Mouse (Mus musculus) kidney, adult 11 months (tissue): Measurements from ENCODE around the gene Gm47959.

Experiments used
- DNase-seq: peaks from one replicate; pipeline ENCODE4 v3.0.0; 2022

Gene Gm47959

DNA sequence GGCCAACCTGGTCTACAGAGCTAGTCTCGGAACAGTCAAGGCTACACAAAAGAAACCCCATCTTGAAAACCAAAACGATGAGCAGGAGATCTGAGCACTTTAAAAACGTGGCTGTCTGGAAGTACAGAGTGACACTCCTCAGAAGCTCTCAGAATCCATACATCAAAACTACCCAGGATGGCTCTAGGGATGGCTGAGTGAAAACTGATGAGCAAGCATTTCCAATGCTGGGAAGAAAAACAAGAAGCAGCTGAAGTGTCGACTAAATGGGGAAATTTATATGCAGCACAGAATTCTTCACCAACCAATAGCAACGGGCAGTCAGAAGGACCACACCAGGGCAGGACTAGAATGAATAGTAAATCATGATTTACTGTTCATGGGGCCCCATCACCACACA is 34.2 kb downstream of the Gm47959 start:
- no peak for DNase-seq

DNA sequence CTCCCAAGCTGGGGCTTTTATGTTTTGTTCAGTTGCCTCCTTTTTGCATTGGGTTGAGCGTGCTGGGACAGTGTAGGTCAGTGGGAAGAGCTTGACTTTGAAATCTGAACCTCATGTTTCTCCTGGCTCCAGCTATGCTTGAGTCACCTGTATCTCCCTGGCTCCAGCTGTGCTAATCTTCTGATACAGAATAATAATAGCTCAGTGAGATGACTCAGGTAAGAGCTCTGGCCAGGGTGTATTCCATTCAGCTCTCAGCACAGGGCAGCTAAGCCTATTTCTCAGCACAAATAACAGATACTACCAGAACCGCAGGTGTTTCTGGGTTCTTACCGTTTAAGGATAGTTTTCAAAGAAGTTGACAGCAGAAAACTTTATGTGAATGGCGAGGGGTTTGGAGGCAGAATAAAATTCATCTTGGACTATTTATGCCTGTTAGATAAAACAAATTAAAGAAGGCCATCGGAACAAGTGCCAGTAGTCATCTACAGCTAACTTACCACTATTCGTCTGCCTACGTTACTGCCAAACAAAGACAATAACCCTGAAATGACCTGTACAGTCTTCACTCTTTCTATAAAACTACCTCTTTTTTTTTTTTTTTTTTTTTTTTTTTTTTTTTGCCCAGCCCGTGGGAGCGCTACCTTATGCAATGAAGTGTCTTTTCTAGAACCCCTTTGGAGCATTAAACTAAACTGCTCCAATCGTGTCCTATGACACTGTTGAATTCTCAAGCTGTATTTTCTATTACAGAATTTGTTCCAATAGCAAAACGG is 36.7 kb downstream of the Gm47959 start:
- DNase-seq: no peak

DNA sequence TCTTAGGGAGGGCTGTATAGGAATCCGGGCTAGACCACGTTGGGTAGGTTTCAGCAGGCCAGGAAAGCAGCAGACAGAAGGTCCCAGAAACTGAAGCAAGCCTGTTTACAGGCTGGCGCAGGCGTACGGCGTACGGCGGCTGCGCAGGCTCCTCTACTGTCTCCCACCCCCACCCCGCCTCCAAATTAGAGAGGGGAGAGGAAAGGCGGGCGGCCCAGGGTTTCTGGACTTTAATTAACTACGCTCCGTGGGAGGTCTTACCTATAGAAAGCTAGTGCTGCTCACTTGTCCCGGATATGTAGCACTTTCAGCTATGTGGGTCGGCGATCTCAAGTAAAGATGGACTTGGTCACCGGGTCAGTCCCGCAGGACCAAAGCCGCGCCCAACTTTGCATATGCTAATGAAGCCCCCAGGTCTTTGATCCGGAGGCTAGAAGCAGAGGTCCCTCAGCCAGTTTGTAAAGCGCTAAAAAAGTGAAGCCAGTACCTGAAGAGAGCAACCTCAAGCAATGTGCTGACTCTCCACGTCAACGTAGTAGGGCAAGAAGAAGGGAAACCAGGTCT is 37.8 kb downstream of the Gm47959 start, which contains the start of gene Slc19a3:
Slc19a3 (minus strand) TSS at position 340 of the 564 bp plus-strand sequence.
- peak; percentile 54 for DNase-seq

DNA sequence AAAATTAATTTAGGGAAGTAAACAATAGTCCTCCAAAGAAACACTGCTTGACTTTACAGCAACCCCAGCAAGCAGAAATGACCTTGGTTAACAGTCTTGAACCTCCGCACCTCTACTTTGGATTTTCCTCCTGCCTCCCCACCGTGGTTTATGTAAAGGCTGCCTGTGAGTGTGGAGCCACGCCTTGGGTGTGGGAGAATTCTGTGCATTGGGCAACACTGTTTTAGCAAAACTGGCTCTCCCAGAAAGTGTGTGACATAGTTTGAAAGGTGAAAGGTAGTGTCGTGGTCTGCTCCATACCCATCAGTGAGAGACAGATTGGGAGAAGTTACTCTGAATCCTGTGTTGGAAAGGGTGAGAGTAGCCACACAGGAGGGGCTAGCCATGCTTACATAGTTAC is 38.7 kb downstream of the Gm47959 start:
- DNase-seq: no peak

DNA sequence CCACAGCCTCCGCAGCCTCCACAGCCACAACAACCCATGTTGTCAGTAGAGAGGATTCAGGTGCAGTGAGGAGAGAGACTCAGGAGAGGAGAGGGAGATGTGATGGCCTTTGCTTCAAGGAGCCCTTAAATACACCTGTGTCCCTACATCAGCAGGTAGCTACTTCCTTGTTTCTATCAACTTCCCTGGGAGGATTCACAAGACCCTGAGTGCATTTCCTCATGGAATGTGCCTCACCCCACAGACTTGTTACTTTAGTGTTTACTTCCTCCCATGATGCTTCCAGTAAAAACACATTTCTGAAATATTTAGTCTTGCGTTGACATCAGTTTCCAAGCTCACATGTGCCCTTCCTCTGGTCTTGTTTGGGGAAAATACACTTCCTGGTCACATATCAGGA is 42.0 kb downstream of the Gm47959 start, which contains the start of gene Krtap28-10:
Krtap28-10 (minus strand) TSS at position 101 of the 400 bp plus-strand sequence.
- no peak for DNase-seq

DNA sequence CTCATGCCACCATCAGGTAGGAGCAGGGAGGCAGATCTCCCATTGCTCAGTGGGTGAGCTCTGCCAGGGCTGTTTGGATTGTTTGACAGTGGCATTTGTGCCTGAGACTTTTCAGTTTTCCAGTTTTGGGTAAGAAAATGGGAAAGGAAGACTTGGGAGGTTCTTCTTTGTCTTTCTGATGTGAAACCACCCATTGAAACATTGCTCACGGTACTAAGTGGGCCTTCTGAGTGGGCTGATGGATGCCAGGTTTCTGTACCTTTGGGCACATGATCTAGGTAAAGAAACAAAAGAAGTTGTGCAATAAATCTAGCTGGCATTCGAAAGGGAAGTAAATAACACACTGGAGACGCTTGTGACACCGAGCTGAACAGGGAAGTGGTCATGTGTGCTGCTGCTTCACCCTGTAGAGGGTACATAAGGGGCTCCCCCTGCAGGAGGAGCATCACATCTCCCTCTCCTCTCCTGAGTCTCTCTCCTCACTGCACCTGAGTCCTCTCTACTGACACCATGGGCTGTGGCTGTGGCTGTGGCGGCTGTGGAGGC is 44.6 kb downstream of the Gm47959 start, which contains the start of gene Gm47969:
Gm47969 (plus strand) TSS at position 51 of the 546 bp plus-strand sequence.
- no peak for DNase-seq
